18 mouse cellular contexts compared by ENCODE assay signal in genomic region chr11:104083716-104084115, GRCm38 (mm10). TPM values are rescaled to one million over a fixed set of nuclear protein-coding genes. Genes with fewer than 3 reads are reported as not detected.
DNase-seq lines count a peak whose midpoint lies in the region; ATAC-seq and TF ChIP-seq lines count a peak whose summit lies in the region.
"Had no signal": no experiment of that assay in that cellular context is flagged by ENCODE, and none has a peak within 500 bp of the region (broad histone marks: within the 10 kb centered on the region; RNA-seq: fewer than 3 reads in every experiment).

No protein-coding gene starts in this region.

- H3K4me3 ChIP-seq in liver, postnatal 0 days (ENCODE audit: low read depth, low read length), result no peak overlapping the region
- no peak overlapping the region for H3K4me3 ChIP-seq in hindbrain, embryonic 16.5 days (ENCODE audit: low read length)
- H3K4me3 ChIP-seq: embryonic facial prominence, embryonic 10.5 days; embryonic facial prominence, embryonic 12.5 days; forebrain, embryonic 13.5 days; forebrain, embryonic 15.5 days had no signal

- no peak overlapping the region for H3K4me2 ChIP-seq in liver, postnatal 0 days (ENCODE audit: low read depth, low read length)
- no peak overlapping the region for H3K4me2 ChIP-seq in hindbrain, embryonic 16.5 days (ENCODE audit: low read length)
- H3K4me2 ChIP-seq: embryonic facial prominence, embryonic 12.5 days; forebrain, embryonic 13.5 days; forebrain, embryonic 15.5 days had no signal

- H3K4me1 ChIP-seq in liver, postnatal 0 days (ENCODE audit: insufficient read depth), result no peaks in the 10 kb centered on the region
- peaks cover 3% of the 10 kb centered on the region; the same call in 1 of the 2 replicates for H3K4me1 ChIP-seq in hindbrain, embryonic 16.5 days (ENCODE audit: control insufficient read depth, insufficient read depth, low read depth, low read length)
- H3K4me1 ChIP-seq: forebrain, embryonic 13.5 days had no signal

- no peak overlapping the region for H3K9ac ChIP-seq in liver, postnatal 0 days (replicated peaks)
- no peak overlapping the region for H3K9ac ChIP-seq in hindbrain, embryonic 16.5 days (ENCODE audit: low read depth, low read length)
- H3K9ac ChIP-seq: embryonic facial prominence, embryonic 12.5 days; forebrain, embryonic 13.5 days; forebrain, embryonic 15.5 days; forebrain, postnatal 0 days had no signal

- peak; percentile 3 for DNase-seq in 416B (ENCODE audit: low read depth)
- peak; percentile 21 for DNase-seq in A20 (ENCODE audit: low read depth, low spot score)
- peak; percentile 2 for DNase-seq in induced T-regulatory cell, adult 2 months (ENCODE audit: low read depth)
- no peak for DNase-seq in liver, postnatal 0 days
- no peak for DNase-seq in thymus, postnatal 10 days (ENCODE audit: low spot score in 2 of 2)
- DNase-seq: adrenal gland, adult 8-10 months; adrenal gland, postnatal 14 days; adrenal gland, postnatal 36 days; forebrain, postnatal 0 days had no signal

- no peaks in the 10 kb centered on the region for H3K9me3 ChIP-seq in liver, postnatal 0 days (ENCODE audit: low read length)
- H3K9me3 ChIP-seq in hindbrain, embryonic 16.5 days (ENCODE audit: control insufficient read depth, low read length), result no peaks in the 10 kb centered on the region
- H3K9me3 ChIP-seq: embryonic facial prominence, embryonic 10.5 days; embryonic facial prominence, embryonic 12.5 days; forebrain, embryonic 13.5 days; forebrain, embryonic 15.5 days; G1E had no signal

- H3K36me3 ChIP-seq in liver, postnatal 0 days (replicated peaks; ENCODE audit: insufficient read depth, low read length), result no peaks in the 10 kb centered on the region
- no peaks in the 10 kb centered on the region for H3K36me3 ChIP-seq in hindbrain, embryonic 16.5 days (ENCODE audit: control insufficient read depth, insufficient read depth, low read length)
- H3K36me3 ChIP-seq: embryonic facial prominence, embryonic 10.5 days; embryonic facial prominence, embryonic 12.5 days; forebrain, embryonic 15.5 days; G1E had no signal

- WGBS in liver, postnatal 0 days (ENCODE audit: insufficient replicate concordance), result 76% methylated on average over 6 of the region's 6 CpGs
- WGBS in hindbrain, embryonic 16.5 days, result 82% methylated on average over 6 of the region's 6 CpGs

- H3K27ac ChIP-seq in liver, postnatal 0 days (ENCODE audit: low read depth), result no peak overlapping the region
- H3K27ac ChIP-seq in hindbrain, embryonic 16.5 days (ENCODE audit: low read depth, low read length), result no peak overlapping the region
- H3K27ac ChIP-seq: embryonic facial prominence, embryonic 10.5 days; embryonic facial prominence, embryonic 12.5 days; forebrain, embryonic 13.5 days; forebrain, embryonic 15.5 days had no signal

- no peak for TF ChIP-seq CTCF in liver, postnatal 0 days (IDR thresholded peaks at IDR 0.05; ENCODE audit: low read depth)

- no peaks in the 10 kb centered on the region for H3K27me3 ChIP-seq in liver, postnatal 0 days (ENCODE audit: insufficient read depth, low read length)
- H3K27me3 ChIP-seq in hindbrain, embryonic 16.5 days (replicated peaks; ENCODE audit: control insufficient read depth, insufficient read depth, low read length), result no peaks in the 10 kb centered on the region
- H3K27me3 ChIP-seq: forebrain, embryonic 13.5 days; forebrain, embryonic 15.5 days had no signal

- TF ChIP-seq EP300 in liver, postnatal 0 days (IDR thresholded peaks at IDR 0.05; ENCODE audit: low read depth), result no peak

- no peak for ATAC-seq in liver, postnatal 0 days
- no peak for ATAC-seq in hindbrain, embryonic 16.5 days
- ATAC-seq: activated CD4-positive, CD25-positive, alpha-beta regulatory T cell, adult 4 months; forebrain, embryonic 13.5 days; forebrain, embryonic 15.5 days; forebrain, postnatal 0 days; Patski had no signal

RNA-seq across cellular contexts. Expression of gene Crhr1, which starts 48.9 kb away (rescaled TPM):
- polyA plus RNA-seq in liver, postnatal 0 days (2015; fragmentation: Nextera tagmentation; extraction: Ambion mirVana), result not detected in 2 replicates
- polyA plus RNA-seq in hindbrain, embryonic 16.5 days (2015; fragmentation: Nextera tagmentation; extraction: Ambion mirVana), result 9.0 and 10.2 TPM in 2 replicates
- polyA plus RNA-seq: activated CD4-positive, CD25-positive, alpha-beta regulatory T cell, adult 4 months; C2C12; G1E; Patski had no signal

Comparison
In these comparisons a context has a peak if more than half of its experiments do, and no peak if none do; other contexts are left out.
1. DNase-seq: peak in 416B (single experiment), A20 (single experiment) and induced T-regulatory cell, adult 2 months (single experiment); none in liver, postnatal 0 days (single experiment) and thymus, postnatal 10 days (0 of 2).